Mouse (Mus musculus) left cerebral cortex, adult 11 months (tissue): ENCODE data around the gene Topors.
A peak's percentile ranks its signal among the peaks of the same experiment; 100 is the strongest.
"Not testable (repeated sequence)": the region's sequence is repeated elsewhere in the genome, so short reads cannot be mapped to it uniquely, and the experiment has no call there.

Experiments used
- DNase-seq: peaks from one replicate; pipeline ENCODE4 v3.0.0; 2022; ENCODE audit warnings: low spot score

Gene Topors

GRCm38 (mm10) chr4:40269430-40270032 lies at the start of gene Topors, which contains the start of gene Smim27:
Gene Topors, minus strand, starts transcription at chr4:40269850.
Gene Smim27, plus strand, starts transcription at chr4:40269579.
- peak; percentile 93 for DNase-seq

- no peak for DNase-seq
These were observed 47.8 kb upstream of the Topors start for GRCm38 (mm10) chr4:40317404-40317803.

GRCm38 (mm10) chr4:40313026-40313425 lies 43.4 kb upstream of the Topors start:
- DNase-seq, result no peak

- DNase-seq, result no peak
These were observed 42.6 kb upstream of the Topors start for GRCm38 (mm10) chr4:40312213-40312612.

- DNase-seq, result no peak
These were observed 41.2 kb upstream of the Topors start for GRCm38 (mm10) chr4:40310796-40311383.

GRCm38 (mm10) chr4:40309682-40310081 lies 40.0 kb upstream of the Topors start:
- DNase-seq, result no peak

- DNase-seq, result no peak
These were observed 32.9 kb upstream of the Topors start for GRCm38 (mm10) chr4:40302445-40303125.

GRCm38 (mm10) chr4:40301076-40301789 lies 31.6 kb upstream of the Topors start:
- peak; percentile 57 for DNase-seq

- DNase-seq, result no peak
These were observed 29.5 kb upstream of the Topors start for GRCm38 (mm10) chr4:40299169-40299568.

GRCm38 (mm10) chr4:40291511-40291910 lies 21.9 kb upstream of the Topors start:
- DNase-seq, result not testable (repeated sequence)

- no peak for DNase-seq
These were observed 19.4 kb upstream of the Topors start for GRCm38 (mm10) chr4:40289046-40289445.

GRCm38 (mm10) chr4:40287415-40287814 lies 17.8 kb upstream of the Topors start:
- DNase-seq, result no peak

- DNase-seq, result peak; percentile 64
These were observed 15.9 kb upstream of the Topors start for GRCm38 (mm10) chr4:40285582-40285981.

GRCm38 (mm10) chr4:40279276-40279900 lies 9.7 kb upstream of the Topors start, which contains the start of gene Ndufb6:
Gene Ndufb6, minus strand, starts transcription at chr4:40279421.
- DNase-seq, result peak; percentile 84

GRCm38 (mm10) chr4:40278880-40279275 lies 9.2 kb upstream of the Topors start:
- no peak for DNase-seq

GRCm38 (mm10) chr4:40268835-40269234 lies 815 bp downstream of the Topors start:
- no peak for DNase-seq

GRCm38 (mm10) chr4:40268204-40268813 lies 1.3 kb downstream of the Topors start:
- peak; percentile 82 for DNase-seq

GRCm38 (mm10) chr4:40267681-40268080 lies 2.0 kb downstream of the Topors start:
- DNase-seq, result no peak

GRCm38 (mm10) chr4:40264321-40264720 lies 5.3 kb downstream of the Topors start:
- DNase-seq, result no peak

- DNase-seq, result no peak
These were observed 15.1 kb downstream of the Topors start for GRCm38 (mm10) chr4:40254385-40255103.

- DNase-seq, result no peak
These were observed 15.9 kb downstream of the Topors start for GRCm38 (mm10) chr4:40253766-40254165.
